Mouse (Mus musculus): ENCODE results near the gene Rims1. TPM values are rescaled to one million over a fixed set of nuclear protein-coding genes. Genes with fewer than 3 reads are reported as not detected.

Rims1 gene
- polyA plus RNA-seq, 1 experiment from 2014 or later, result 0.69 TPM

DNA sequence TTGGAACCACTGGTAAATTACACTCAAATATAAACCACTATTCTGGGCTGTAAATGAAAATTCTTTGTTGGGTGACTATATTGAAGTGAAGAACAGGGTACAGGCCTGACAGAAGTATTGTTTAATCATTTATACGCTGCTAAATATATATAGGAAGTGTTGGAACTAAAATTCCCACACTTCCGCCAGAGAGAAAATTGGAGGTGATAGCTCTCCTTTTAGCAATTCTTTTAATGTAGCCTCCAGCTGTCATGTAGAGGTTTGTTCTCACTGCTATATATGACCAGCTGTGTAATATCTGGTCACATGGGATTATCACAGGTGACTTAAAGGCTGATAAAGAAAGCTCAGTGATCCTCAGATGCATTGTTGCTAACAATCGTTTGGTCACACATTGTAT lies 144.0 kb downstream of the Rims1 start:
- no peak overlapping the region for H3K27ac ChIP-seq (replicated peaks; ENCODE audit: low read depth, low read length)
- H3K9ac ChIP-seq (ENCODE audit: low read length), result no peak overlapping the region
- H3K9me3 ChIP-seq (ENCODE audit: control insufficient read depth, low read length), result no peaks in the 10 kb centered on the region
- no peak overlapping the region for H3K4me2 ChIP-seq (ENCODE audit: low read depth, severe bottlenecking)
- DNase-seq (ENCODE audit: low spot score) (no peak), ATAC-seq (ENCODE audit: insufficient number of reproducible peaks, low FRiP score, low TSS enrichment, low read depth) (no peak)
- H3K27me3 ChIP-seq (ENCODE audit: control insufficient read depth, insufficient read depth, low read length), result no peaks in the 10 kb centered on the region
- H3K4me3 ChIP-seq (ENCODE audit: low read depth, low read length), result no peak overlapping the region
- H3K4me1 ChIP-seq (ENCODE audit: control insufficient read depth, insufficient read depth, low read length), result no peaks in the 10 kb centered on the region
- WGBS, result 86% methylated on average over 3 of the region's 3 CpGs
- no peaks in the 10 kb centered on the region for H3K36me3 ChIP-seq (ENCODE audit: control insufficient read depth, insufficient read depth, low read length)

DNA sequence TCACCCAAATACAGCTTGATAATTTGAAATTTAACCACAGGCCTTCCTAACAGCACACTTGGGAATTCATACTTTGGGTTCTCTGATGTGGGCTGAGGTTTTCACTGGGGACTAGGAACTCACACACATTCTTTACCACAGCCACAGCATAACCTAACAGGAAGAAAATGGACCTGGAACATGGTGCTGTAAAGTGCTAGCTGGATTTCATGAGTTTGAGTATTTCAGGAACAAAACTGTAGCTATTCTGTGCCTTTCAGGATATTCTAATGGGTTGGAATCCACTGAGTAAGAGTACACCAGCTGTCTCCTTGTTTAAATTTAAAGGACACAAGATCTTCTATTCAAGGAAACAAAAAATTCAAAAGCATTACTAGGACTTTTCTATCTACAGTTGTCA lies 149.8 kb downstream of the Rims1 start:
- Histone ChIP-seq H3K27ac (replicated peaks; ENCODE audit: low read depth, low read length) (no peak overlapping the region), H3K4me1 (ENCODE audit: control insufficient read depth, insufficient read depth, low read length) (no peaks in the 10 kb centered on the region), H3K9me3 (ENCODE audit: control insufficient read depth, low read length) (no peaks in the 10 kb centered on the region), H3K36me3 (ENCODE audit: control insufficient read depth, insufficient read depth, low read length) (no peaks in the 10 kb centered on the region), H3K27me3 (ENCODE audit: control insufficient read depth, insufficient read depth, low read length) (no peaks in the 10 kb centered on the region), H3K4me3 (ENCODE audit: low read depth, low read length) (no peak overlapping the region), H3K4me2 (ENCODE audit: low read depth, severe bottlenecking) (no peak overlapping the region), H3K9ac (ENCODE audit: low read length) (no peak overlapping the region)
- DNase-seq (ENCODE audit: low spot score), result no peak
- no peak for ATAC-seq (ENCODE audit: insufficient number of reproducible peaks, low FRiP score, low TSS enrichment, low read depth)

DNA sequence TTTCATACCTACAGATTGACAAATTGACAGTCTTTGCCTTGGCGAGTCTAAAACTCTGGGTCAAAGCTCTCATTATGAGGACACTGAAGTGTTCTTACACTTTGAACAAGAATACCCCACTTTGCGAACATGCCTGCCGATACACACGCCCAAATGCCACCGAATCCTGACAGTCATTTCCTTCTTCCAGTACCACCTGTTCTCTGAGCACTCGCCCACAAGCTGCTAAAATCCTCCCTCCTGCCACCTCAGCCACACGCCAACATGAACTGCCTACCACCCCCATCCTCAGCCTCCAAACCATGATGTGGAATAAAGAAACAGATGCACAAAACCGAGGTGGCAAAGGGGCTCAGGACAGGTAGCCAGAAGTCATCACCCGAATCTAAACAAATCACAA lies 150.9 kb downstream of the Rims1 start:
- Histone ChIP-seq H3K36me3 (ENCODE audit: control insufficient read depth, insufficient read depth, low read length) (no peaks in the 10 kb centered on the region), H3K4me1 (ENCODE audit: control insufficient read depth, insufficient read depth, low read length) (no peaks in the 10 kb centered on the region), H3K27me3 (ENCODE audit: control insufficient read depth, insufficient read depth, low read length) (no peaks in the 10 kb centered on the region), H3K4me3 (ENCODE audit: low read depth, low read length) (no peak overlapping the region), H3K9me3 (ENCODE audit: control insufficient read depth, low read length) (no peaks in the 10 kb centered on the region), H3K4me2 (ENCODE audit: low read depth, severe bottlenecking) (no peak overlapping the region), H3K27ac (replicated peaks; ENCODE audit: low read depth, low read length) (no peak overlapping the region), H3K9ac (ENCODE audit: low read length) (no peak overlapping the region)
- no peak for ATAC-seq (ENCODE audit: insufficient number of reproducible peaks, low FRiP score, low TSS enrichment, low read depth)
- DNase-seq (ENCODE audit: low spot score), result no peak
- WGBS, result 87% methylated on average over 9 of the region's 9 CpGs

DNA sequence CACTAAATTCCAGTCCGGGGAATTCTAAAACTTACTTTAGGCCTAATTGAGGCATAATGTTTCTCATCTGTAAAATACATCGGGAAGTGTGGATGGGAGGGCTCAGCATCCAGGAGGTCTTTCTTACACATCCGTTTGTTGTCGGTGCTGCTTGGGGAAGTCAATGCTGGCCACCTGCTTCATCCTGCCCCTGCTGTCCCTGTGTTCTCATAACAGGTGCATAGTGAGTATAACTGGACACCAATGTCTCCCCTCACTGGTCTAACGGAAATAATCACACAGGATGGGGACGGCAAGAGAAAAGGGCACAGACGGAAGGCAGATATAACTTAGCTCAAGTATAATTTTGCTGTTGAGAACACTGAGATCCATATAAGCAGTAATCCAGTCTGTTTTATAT lies 155.2 kb downstream of the Rims1 start:
- H3K9me3 ChIP-seq (ENCODE audit: control insufficient read depth, low read length), result no peaks in the 10 kb centered on the region
- WGBS, result 78% methylated on average over 7 of the region's 7 CpGs
- no peak overlapping the region for H3K4me3 ChIP-seq (ENCODE audit: low read depth, low read length)
- no peaks in the 10 kb centered on the region for H3K27me3 ChIP-seq (ENCODE audit: control insufficient read depth, insufficient read depth, low read length)
- DNase-seq (ENCODE audit: low spot score) (no peak), ATAC-seq (ENCODE audit: insufficient number of reproducible peaks, low FRiP score, low TSS enrichment, low read depth) (no peak)
- no peaks in the 10 kb centered on the region for H3K4me1 ChIP-seq (ENCODE audit: control insufficient read depth, insufficient read depth, low read length)
- H3K4me2 ChIP-seq (ENCODE audit: low read depth, severe bottlenecking), result no peak overlapping the region
- H3K27ac ChIP-seq (replicated peaks; ENCODE audit: low read depth, low read length), result no peak overlapping the region
- H3K9ac ChIP-seq (ENCODE audit: low read length), result no peak overlapping the region
- H3K36me3 ChIP-seq (ENCODE audit: control insufficient read depth, insufficient read depth, low read length), result no peaks in the 10 kb centered on the region

DNA sequence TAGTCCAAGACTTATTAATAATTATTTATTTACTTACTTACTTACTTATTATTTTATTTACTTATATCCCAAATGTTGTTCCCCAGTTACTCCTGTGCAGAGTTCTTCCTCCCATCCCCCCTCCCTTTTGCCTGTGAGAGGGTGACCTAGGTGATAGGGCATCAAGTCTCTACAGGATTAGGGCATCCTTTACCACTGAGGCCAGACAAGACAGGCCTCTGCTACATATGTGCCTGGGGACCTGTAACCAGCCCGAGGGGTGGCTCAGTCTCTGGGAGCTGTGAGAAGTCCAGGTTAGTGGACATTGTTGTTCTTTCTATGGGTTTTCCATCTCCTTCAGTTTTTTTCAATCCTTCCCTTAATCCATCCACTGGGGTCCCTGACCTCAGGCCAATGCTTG lies 156.4 kb downstream of the Rims1 start:
- Histone ChIP-seq H3K4me3 (ENCODE audit: low read depth, low read length) (no peak overlapping the region), H3K27me3 (ENCODE audit: control insufficient read depth, insufficient read depth, low read length) (no peaks in the 10 kb centered on the region), H3K27ac (replicated peaks; ENCODE audit: low read depth, low read length) (no peak overlapping the region), H3K9me3 (ENCODE audit: control insufficient read depth, low read length) (no peaks in the 10 kb centered on the region), H3K9ac (ENCODE audit: low read length) (no peak overlapping the region), H3K36me3 (ENCODE audit: control insufficient read depth, insufficient read depth, low read length) (no peaks in the 10 kb centered on the region), H3K4me2 (ENCODE audit: low read depth, severe bottlenecking) (no peak overlapping the region), H3K4me1 (ENCODE audit: control insufficient read depth, insufficient read depth, low read length) (no peaks in the 10 kb centered on the region)
- DNase-seq (ENCODE audit: low spot score) (no peak), ATAC-seq (ENCODE audit: insufficient number of reproducible peaks, low FRiP score, low TSS enrichment, low read depth) (no peak)
- WGBS, result 68% methylated on average over 1 of the region's 1 CpGs

DNA sequence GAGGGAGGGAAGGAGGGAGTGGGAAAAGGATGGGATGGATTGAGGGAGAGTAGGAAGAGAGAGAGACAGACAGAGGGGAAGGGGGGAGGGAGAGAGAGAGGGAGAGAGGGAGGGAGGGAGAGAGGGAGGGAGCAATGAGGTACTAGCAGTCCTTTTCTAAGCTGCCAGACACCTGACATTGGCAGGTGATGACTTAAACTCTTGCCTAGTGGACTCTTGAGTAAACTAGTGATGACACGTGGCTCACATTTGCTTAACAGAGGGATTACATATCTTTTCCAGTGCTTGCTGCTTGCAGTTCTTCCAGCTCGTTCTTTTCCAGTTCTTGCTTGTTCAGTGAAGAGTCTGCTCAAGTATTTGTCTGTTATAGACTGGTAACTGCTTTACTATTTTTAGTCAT lies 160.5 kb downstream of the Rims1 start:
- Histone ChIP-seq H3K4me2 (ENCODE audit: low read depth, severe bottlenecking) (no peak overlapping the region), H3K4me3 (ENCODE audit: low read depth, low read length) (no peak overlapping the region)
- no peak for ATAC-seq (ENCODE audit: insufficient number of reproducible peaks, low FRiP score, low TSS enrichment, low read depth)

DNA sequence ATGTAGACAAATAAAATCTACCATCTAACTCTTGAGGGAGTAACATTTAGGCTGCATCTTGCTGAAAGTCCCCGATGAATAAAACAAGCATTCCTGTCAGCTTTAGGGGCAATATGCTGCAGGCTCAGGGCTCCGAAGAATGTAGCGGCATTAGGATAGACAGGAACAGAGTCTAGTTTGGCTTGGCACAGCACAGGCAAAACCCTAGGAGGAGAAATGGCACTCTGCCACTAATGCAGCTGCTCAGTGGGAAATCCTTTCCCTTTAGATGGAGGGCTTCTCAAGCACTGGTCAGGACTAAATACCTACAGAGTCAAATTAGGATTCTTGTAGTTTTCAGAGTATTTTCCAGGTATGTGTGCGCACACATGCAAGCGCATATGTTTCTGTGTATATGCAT lies 165.2 kb downstream of the Rims1 start:
- no peak for DNase-seq (ENCODE audit: low spot score)
- WGBS, result 92% methylated on average over 5 of the region's 5 CpGs
- Histone ChIP-seq H3K36me3 (ENCODE audit: control insufficient read depth, insufficient read depth, low read length) (no peaks in the 10 kb centered on the region), H3K9me3 (ENCODE audit: control insufficient read depth, low read length) (no peaks in the 10 kb centered on the region), H3K4me1 (ENCODE audit: control insufficient read depth, insufficient read depth, low read length) (no peaks in the 10 kb centered on the region), H3K27me3 (ENCODE audit: control insufficient read depth, insufficient read depth, low read length) (no peaks in the 10 kb centered on the region), H3K4me2 (ENCODE audit: low read depth, severe bottlenecking) (no peak overlapping the region), H3K4me3 (ENCODE audit: low read depth, low read length) (no peak overlapping the region), H3K9ac (ENCODE audit: low read length) (no peak overlapping the region), H3K27ac (replicated peaks; ENCODE audit: low read depth, low read length) (no peak overlapping the region)
- no peak for ATAC-seq (ENCODE audit: insufficient number of reproducible peaks, low FRiP score, low TSS enrichment, low read depth)

More for the DNA sequence above, 160.5 kb downstream of the Rims1 start:
- Histone ChIP-seq H3K27me3 (ENCODE audit: control insufficient read depth, insufficient read depth, low read length) (no peaks in the 10 kb centered on the region), H3K27ac (replicated peaks; ENCODE audit: low read depth, low read length) (no peak overlapping the region), H3K9ac (ENCODE audit: low read length) (no peak overlapping the region), H3K36me3 (ENCODE audit: control insufficient read depth, insufficient read depth, low read length) (no peaks in the 10 kb centered on the region), H3K9me3 (ENCODE audit: control insufficient read depth, low read length) (no peaks in the 10 kb centered on the region), H3K4me1 (ENCODE audit: control insufficient read depth, insufficient read depth, low read length) (no peaks in the 10 kb centered on the region)
- 53% methylated on average over 2 of the region's 2 CpGs for WGBS
- no peak for DNase-seq (ENCODE audit: low spot score)

DNA sequence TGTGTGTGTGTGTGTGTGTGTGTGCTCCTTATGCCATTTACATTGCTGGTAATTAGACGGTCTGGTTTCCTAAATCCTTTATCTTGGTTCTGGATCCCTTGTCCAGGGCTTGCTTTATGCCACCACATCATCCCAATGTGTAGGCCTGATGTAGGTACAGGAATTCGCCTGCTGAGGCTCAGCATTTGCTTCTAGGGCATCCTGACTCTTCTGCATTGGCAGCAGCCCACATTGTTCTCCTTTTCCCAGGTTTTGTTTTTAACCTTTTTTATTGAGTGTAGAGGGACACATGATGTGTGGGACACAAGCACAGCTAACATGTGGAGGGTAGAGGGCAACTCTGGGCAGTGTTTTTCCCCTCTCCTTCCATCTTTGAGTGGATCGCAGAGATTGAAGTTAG lies 166.1 kb downstream of the Rims1 start:
- H3K4me3 ChIP-seq (ENCODE audit: low read depth, low read length), result no peak overlapping the region
- H3K27ac ChIP-seq (replicated peaks; ENCODE audit: low read depth, low read length), result no peak overlapping the region
- no peaks in the 10 kb centered on the region for H3K9me3 ChIP-seq (ENCODE audit: control insufficient read depth, low read length)
- no peaks in the 10 kb centered on the region for H3K4me1 ChIP-seq (ENCODE audit: control insufficient read depth, insufficient read depth, low read length)
- DNase-seq (ENCODE audit: low spot score) (no peak), ATAC-seq (ENCODE audit: insufficient number of reproducible peaks, low FRiP score, low TSS enrichment, low read depth) (no peak)
- no peaks in the 10 kb centered on the region for H3K36me3 ChIP-seq (ENCODE audit: control insufficient read depth, insufficient read depth, low read length)
- no peak overlapping the region for H3K4me2 ChIP-seq (ENCODE audit: low read depth, severe bottlenecking)
- no peak overlapping the region for H3K9ac ChIP-seq (ENCODE audit: low read length)
- 85% methylated on average over 3 of the region's 3 CpGs for WGBS
- H3K27me3 ChIP-seq (ENCODE audit: control insufficient read depth, insufficient read depth, low read length), result no peaks in the 10 kb centered on the region

DNA sequence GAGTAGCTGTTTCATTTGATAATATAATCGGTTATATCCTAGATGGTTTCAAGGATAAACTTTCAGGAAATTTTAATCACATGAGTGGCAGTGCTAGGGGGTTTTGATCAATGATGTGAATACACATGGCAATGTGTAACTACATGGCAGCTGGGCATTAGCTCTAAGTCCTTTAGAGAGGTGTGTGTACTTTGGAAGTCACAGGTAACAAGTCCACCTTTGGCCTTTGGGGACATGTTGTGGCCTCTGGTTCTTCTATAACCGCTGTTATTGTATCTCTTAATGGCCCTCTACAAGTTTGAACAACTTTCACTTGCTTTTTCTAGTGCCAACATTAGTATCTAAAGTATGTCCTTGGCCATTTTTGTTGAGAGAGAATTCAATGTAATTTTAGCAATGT lies 171.9 kb downstream of the Rims1 start:
- Histone ChIP-seq H3K9me3 (ENCODE audit: control insufficient read depth, low read length) (no peaks in the 10 kb centered on the region), H3K4me1 (ENCODE audit: control insufficient read depth, insufficient read depth, low read length) (no peaks in the 10 kb centered on the region), H3K36me3 (ENCODE audit: control insufficient read depth, insufficient read depth, low read length) (no peaks in the 10 kb centered on the region), H3K9ac (ENCODE audit: low read length) (no peak overlapping the region), H3K4me2 (ENCODE audit: low read depth, severe bottlenecking) (no peak overlapping the region), H3K4me3 (ENCODE audit: low read depth, low read length) (no peak overlapping the region), H3K27ac (replicated peaks; ENCODE audit: low read depth, low read length) (no peak overlapping the region), H3K27me3 (ENCODE audit: control insufficient read depth, insufficient read depth, low read length) (no peaks in the 10 kb centered on the region)
- DNase-seq (ENCODE audit: low spot score) (no peak), ATAC-seq (ENCODE audit: insufficient number of reproducible peaks, low FRiP score, low TSS enrichment, low read depth) (no peak)
- WGBS, result 85% methylated on average over 2 of the region's 2 CpGs

Measured in limb, embryonic 11.5 days (tissue).